Mouse (Mus musculus): ENCODE measurements around the gene Col4a1. TPM values are rescaled to one million over a fixed set of nuclear protein-coding genes. Genes with fewer than 3 reads are reported as not detected.

Col4a1 gene
- polyA plus RNA-seq, 1 experiment from 2014 or later, result 154 TPM

DNA sequence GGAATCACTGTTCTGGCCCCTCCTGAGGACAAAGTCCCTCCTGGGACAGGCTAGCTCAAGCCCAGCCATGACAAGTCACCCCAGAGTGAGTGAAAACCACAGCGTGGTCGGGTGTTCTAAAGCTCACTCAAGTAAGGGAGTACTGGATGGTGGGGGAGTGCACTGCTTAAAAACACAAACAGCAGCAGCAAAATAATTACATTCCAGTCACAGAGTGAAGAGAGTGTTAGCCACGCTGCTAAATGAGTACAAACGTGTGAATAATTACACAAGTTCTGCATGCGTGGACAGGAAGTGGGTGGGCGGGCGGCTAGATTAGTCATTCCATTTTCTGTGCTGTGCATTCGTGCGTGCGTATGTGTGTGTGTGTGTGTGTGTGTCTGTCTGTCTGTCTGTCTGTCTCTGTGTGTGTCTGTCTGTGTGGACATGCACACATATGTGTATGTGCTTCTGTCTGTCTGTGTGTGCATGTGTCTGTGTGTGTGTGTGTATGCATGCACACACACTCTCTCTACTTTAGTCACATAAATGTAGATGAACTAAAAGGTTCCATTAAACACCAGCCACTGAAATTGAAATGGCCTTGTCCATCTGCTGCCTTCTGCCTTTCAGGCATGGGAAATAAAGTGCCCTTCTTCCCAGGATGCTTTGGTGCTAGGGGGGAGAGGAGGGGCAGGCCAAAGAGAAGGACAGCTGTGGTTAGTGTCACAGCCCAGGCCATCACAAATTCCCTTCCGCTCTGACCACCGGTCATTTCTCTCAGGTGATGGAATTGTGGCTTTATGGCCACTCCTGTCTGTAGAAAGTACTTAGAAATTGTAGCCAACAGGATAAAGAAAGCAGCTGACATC lies 109.1 kb downstream of the Col4a1 start:
- Histone ChIP-seq H3K9ac (no peak overlapping the region), H3K36me3 (no peaks in the 10 kb centered on the region), H3K9me3 (no peaks in the 10 kb centered on the region), H3K4me3 (no peak overlapping the region), H3K4me1 (peaks cover 7% of the 10 kb centered on the region; the same call in 1 of the 2 replicates), H3K27ac (peak overlapping the region; percentile 32; the same call in 1 of the 2 replicates), H3K27me3 (replicated peaks) (no peaks in the 10 kb centered on the region), H3K4me2 (replicated peaks) (no peak overlapping the region)
- 67% methylated on average over 12 of the region's 12 CpGs for WGBS
- peak; percentile 53 for ATAC-seq (ENCODE audit: low FRiP score, low read depth)

DNA sequence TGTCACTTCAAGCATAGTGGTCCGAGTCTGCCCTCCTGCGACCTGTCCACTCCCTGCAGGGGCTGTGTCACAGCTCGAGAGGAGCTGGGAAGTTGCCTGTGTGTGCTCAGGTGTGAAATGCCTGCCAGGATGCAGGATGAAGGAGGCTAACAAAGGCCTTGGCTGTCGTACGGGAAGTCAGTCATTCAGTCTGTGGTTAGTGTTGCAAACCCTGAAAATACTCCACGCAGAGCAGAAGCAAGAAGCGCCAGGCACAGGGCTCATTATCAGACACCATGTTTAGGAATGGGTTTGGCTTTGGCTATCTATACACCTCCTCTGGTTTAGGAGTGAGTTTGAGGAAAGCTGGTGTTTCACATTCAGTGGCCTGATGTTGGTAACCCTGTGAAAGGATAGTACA lies 114.0 kb downstream of the Col4a1 start:
- no peak for ATAC-seq (ENCODE audit: low FRiP score, low read depth)
- Histone ChIP-seq H3K27me3 (replicated peaks) (no peaks in the 10 kb centered on the region), H3K4me3 (no peak overlapping the region), H3K36me3 (no peaks in the 10 kb centered on the region; the same call in 1 of the 2 replicates), H3K9ac (no peak overlapping the region), H3K9me3 (no peaks in the 10 kb centered on the region), H3K4me1 (peaks cover 7% of the 10 kb centered on the region; the same call in 1 of the 2 replicates), H3K4me2 (replicated peaks) (no peak overlapping the region), H3K27ac (no peak overlapping the region)
- 85% methylated on average over 7 of the region's 7 CpGs for WGBS

DNA sequence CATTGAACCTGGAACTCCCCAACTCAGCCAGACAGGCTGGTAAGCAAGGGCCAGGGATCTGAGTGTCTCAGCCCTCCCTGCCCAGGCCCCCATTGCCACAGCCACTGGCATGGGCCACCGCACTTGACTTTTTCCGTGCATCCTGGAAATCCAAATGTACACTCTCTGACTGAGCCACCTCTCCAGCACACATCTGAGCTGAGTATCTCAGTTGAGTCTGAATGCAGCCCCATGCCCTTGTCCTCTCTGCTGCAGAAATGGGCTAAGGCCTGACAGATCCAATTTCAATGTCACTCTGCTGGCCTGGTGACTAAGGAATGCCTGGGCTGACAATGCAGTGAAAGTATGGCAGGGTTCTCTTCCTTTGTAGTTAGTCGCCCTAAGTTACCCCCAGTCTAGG lies 114.6 kb downstream of the Col4a1 start:
- no peaks in the 10 kb centered on the region for H3K9me3 ChIP-seq
- no peaks in the 10 kb centered on the region for H3K27me3 ChIP-seq (replicated peaks)
- no peak overlapping the region for H3K9ac ChIP-seq
- 0 out of 2 replicates have a peak, but pooled peaks cover 1% of the 10 kb centered on the region for H3K4me1 ChIP-seq
- no peak for ATAC-seq (ENCODE audit: low FRiP score, low read depth)
- no peaks in the 10 kb centered on the region; the same call in 1 of the 2 replicates for H3K36me3 ChIP-seq
- no peak overlapping the region for H3K4me3 ChIP-seq
- no peak overlapping the region for H3K4me2 ChIP-seq (replicated peaks)
- 89% methylated on average over 3 of the region's 3 CpGs for WGBS
- H3K27ac ChIP-seq, result no peak overlapping the region

DNA sequence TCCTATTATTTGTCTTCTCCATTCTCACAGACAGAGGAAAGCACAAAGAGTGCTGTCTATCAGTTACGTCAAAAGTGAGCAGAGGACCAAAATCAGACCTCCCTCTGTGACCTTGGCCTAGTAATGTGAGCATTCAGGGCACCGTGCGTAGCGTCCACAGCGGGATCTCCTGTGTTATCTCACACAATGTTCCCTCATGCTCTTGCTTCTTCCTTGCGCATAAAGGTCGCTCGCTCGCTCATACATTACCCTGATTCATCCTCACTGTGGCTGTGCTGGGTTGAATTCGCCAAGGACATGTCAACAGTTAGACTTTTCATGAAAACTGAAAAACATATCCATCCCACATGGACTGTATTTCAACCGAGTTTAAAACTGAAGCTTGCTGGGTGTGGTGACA lies 115.4 kb downstream of the Col4a1 start:
- Histone ChIP-seq H3K4me3 (no peak overlapping the region), H3K27ac (no peak overlapping the region), H3K9ac (no peak overlapping the region), H3K9me3 (no peaks in the 10 kb centered on the region), H3K4me1 (no peaks in the 10 kb centered on the region), H3K4me2 (replicated peaks) (no peak overlapping the region), H3K27me3 (replicated peaks) (no peaks in the 10 kb centered on the region), H3K36me3 (no peaks in the 10 kb centered on the region; the same call in 1 of the 2 replicates)
- whole genome bisulfite sequencing, result 89% methylated on average over 11 of the region's 11 CpGs
- ATAC-seq (ENCODE audit: low FRiP score, low read depth), result no peak

DNA sequence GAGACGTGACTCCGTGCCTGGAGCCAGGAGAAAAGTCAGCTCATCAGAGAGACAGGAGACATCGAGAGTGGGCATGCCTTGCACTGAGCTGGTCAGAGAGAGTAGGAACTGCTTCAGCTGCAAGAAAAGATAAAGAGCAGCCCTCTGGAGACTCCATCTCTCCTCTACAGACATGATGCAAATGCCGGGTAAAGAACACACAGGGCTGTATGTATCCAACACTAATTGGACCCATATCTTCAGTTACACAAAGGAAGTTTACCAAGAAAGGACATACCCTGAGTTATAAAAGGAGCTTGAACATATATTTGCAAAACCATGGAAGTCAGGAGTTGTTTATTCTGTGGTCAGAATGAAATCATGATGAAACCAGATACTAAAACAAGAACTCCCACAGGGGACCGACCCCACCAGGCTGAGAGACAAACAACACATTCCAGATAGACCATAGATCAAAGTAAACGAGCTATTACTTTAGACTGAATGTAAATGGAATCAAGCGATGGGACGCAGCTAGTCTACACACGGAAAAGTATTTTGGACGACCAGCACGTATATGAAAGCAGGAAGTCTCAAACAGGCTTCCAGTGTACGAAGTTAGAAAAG lies 119.8 kb downstream of the Col4a1 start:
- ATAC-seq (ENCODE audit: low FRiP score, low read depth), result no peak
- H3K4me1 ChIP-seq, result peaks cover 9% of the 10 kb centered on the region
- 67% methylated on average over 12 of the region's 12 CpGs for WGBS

DNA sequence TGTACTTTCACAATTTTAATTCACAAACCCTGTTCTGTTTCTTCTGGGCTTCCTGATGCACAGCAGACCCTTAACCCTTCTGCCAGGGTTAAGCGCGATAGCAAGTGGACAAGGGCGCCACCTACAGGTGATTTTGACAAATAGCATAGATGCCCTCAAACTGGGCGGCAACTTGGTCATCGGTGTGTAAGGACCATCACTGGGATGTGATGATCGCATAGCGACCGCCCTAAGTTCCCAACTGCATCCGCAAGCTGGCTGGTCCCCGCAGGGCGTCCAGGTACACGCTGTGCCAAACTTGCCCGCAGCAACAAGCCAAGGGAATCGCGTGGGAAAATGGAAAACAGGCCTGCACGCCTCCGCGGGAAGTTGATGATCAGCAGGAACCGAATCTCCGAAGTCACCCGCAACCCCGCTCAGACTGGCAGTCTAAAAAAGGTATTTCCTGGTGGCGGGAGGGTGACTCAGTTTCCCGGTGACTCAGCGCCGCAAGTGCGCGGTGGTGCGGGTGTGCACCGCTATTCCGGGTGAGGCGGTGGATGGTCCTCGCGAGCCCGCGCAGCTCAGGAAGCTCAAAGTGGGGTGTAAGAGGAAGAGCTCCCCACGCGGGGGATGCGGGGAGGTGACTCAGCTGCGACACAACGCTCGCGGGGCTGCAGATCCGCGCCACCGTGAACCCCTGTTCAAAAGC lies 124.9 kb downstream of the Col4a1 start:
- Histone ChIP-seq H3K4me3 (peak overlapping the region; percentile 41), H3K4me2 (replicated peaks) (peak overlapping the region; percentile 94), H3K9ac (peak overlapping the region; percentile 14; the same call in 1 of the 2 replicates), H3K27ac (no peak overlapping the region), H3K4me1 (peaks cover 11% of the 10 kb centered on the region), H3K27me3 (replicated peaks) (peaks cover 10% of the 10 kb centered on the region), H3K9me3 (no peaks in the 10 kb centered on the region), H3K36me3 (no peaks in the 10 kb centered on the region)
- 2% methylated on average over 46 of the region's 46 CpGs for WGBS
- ATAC-seq (ENCODE audit: low FRiP score, low read depth), result peak; percentile 75

More for the DNA sequence above, 119.8 kb downstream of the Col4a1 start:
- Histone ChIP-seq H3K9ac (no peak overlapping the region), H3K36me3 (no peaks in the 10 kb centered on the region), H3K9me3 (no peaks in the 10 kb centered on the region), H3K4me2 (replicated peaks) (no peak overlapping the region), H3K27ac (no peak overlapping the region), H3K4me3 (no peak overlapping the region), H3K27me3 (replicated peaks) (peaks cover 9% of the 10 kb centered on the region)

DNA sequence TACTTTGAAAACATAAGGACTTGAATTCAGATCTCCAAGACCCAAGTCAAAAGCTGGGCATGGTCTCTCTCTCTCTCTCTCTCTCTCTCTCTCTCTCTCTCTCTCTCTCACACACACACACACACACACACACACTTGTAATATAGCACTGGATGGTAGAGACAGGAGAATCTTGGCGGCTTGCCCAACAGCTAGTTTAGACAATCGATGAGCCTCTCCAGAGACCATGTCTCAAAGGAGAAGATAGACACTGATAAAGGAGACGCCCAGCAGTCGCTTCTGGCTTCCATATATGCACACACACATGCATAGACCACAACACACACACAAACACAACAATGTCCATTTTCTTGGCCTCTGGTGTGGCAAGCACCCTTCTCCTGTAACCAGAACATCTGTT lies 126.2 kb downstream of the Col4a1 start:
- H3K9ac ChIP-seq, result no peak overlapping the region
- no peak for ATAC-seq (ENCODE audit: low FRiP score, low read depth)
- H3K4me2 ChIP-seq (replicated peaks), result no peak overlapping the region
- H3K27me3 ChIP-seq (replicated peaks), result peaks cover 10% of the 10 kb centered on the region
- WGBS, result 81% methylated on average over 4 of the region's 4 CpGs
- H3K4me3 ChIP-seq, result no peak overlapping the region
- no peaks in the 10 kb centered on the region for H3K36me3 ChIP-seq
- peaks cover 11% of the 10 kb centered on the region for H3K4me1 ChIP-seq
- no peak overlapping the region for H3K27ac ChIP-seq
- no peaks in the 10 kb centered on the region for H3K9me3 ChIP-seq

DNA sequence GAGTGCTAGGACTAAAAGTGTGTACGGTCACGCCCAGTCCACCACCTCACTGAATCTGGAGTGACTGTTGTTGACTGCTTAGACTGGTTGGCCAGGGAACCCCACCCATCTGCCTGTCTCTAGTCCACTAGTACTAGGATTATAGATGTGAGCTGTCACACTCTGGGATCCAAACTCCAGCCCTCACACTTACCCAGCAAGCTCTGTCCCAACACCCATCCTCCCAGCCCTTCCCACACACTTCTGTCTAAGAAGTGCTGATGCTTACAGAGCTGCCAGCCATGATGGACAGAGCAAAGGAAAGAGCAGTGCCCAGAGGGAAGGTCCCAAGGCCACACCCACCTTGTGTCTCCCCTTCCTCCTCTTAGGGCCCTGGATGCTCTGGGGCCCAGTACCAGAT lies 127.0 kb downstream of the Col4a1 start:
- Histone ChIP-seq H3K36me3 (no peaks in the 10 kb centered on the region), H3K4me2 (replicated peaks) (no peak overlapping the region), H3K9ac (no peak overlapping the region), H3K4me1 (peaks cover 15% of the 10 kb centered on the region), H3K27me3 (replicated peaks) (peaks cover 10% of the 10 kb centered on the region), H3K9me3 (no peaks in the 10 kb centered on the region), H3K27ac (no peak overlapping the region), H3K4me3 (no peak overlapping the region)
- WGBS, result 89% methylated on average over 2 of the region's 2 CpGs
- ATAC-seq (ENCODE audit: low FRiP score, low read depth), result no peak

DNA sequence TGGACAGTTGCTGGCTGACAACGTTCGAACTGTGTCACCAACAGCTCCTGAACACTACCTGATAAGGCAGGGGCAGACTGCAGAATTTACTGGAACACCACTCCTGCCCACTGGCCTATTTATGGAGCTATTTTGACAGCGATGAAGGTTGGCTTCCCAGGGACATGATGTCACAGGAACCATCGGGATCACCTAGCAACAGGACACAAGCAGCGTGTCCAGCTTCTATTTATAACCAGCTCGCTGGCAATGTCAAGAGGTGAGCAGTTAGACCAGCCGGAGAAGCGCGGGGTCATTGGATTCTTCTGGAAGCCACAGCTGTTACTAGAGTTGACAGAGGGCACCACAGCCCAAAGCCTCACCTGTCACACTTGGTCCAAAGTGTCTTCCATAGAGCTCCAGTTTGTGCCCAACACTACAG lies 129.0 kb downstream of the Col4a1 start:
- Histone ChIP-seq H3K36me3 (no peaks in the 10 kb centered on the region), H3K27me3 (replicated peaks) (peaks cover 9% of the 10 kb centered on the region), H3K9ac (no peak overlapping the region), H3K9me3 (no peaks in the 10 kb centered on the region), H3K4me3 (no peak overlapping the region), H3K4me2 (replicated peaks) (no peak overlapping the region), H3K27ac (no peak overlapping the region), H3K4me1 (peaks cover 15% of the 10 kb centered on the region)
- WGBS, result 62% methylated on average over 9 of the region's 9 CpGs
- ATAC-seq (ENCODE audit: low FRiP score, low read depth), result no peak

DNA sequence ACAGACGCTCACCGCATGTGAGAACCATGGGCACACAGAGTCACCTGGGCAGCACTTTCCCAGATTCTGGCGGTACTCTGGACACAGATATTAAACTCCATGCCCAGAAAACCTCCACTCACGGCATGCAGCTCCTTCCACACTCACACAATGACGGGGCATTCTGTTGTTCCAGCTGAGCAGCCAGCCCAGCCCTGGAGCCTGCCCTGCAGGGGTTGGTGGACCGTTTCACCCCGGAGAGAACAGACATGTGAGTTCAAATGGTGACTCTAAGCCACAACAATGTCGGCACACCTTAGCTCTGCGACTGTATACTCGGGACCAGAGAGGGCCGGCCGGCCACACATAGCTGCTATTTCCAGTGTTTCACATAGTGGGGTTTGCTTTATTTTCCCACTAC lies 130.0 kb downstream of the Col4a1 start:
- 77% methylated on average over 12 of the region's 12 CpGs for WGBS
- peaks cover 5% of the 10 kb centered on the region; the same call in 1 of the 2 replicates for H3K4me1 ChIP-seq
- no peak for ATAC-seq (ENCODE audit: low FRiP score, low read depth)
- no peaks in the 10 kb centered on the region for H3K9me3 ChIP-seq
- H3K27me3 ChIP-seq (replicated peaks), result no peaks in the 10 kb centered on the region
- no peaks in the 10 kb centered on the region for H3K36me3 ChIP-seq
- no peak overlapping the region for H3K9ac ChIP-seq
- H3K27ac ChIP-seq, result no peak overlapping the region
- H3K4me2 ChIP-seq (replicated peaks), result no peak overlapping the region
- H3K4me3 ChIP-seq, result no peak overlapping the region

DNA sequence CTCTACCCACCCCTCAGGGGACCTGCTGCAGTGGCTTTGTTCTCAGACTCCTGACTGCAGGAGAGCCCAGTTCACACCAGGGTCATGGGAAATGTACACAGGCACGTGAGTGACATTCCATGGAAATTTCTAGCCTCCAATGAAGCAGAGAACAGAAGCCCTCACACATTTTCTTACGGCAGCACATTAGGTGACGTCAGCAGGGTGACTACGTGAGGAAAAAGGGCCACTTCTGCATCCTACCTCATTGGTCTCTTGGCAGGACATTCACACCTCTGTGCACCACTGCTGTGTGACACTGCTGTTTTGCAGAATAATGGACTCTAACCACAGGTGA lies 130.5 kb downstream of the Col4a1 start:
- WGBS, result 42% methylated on average over 4 of the region's 4 CpGs

More for the DNA sequence above, 130.5 kb downstream of the Col4a1 start:
- no peak overlapping the region for H3K4me2 ChIP-seq (replicated peaks)
- no peaks in the 10 kb centered on the region for H3K36me3 ChIP-seq
- H3K4me3 ChIP-seq, result no peak overlapping the region
- H3K27me3 ChIP-seq (replicated peaks), result no peaks in the 10 kb centered on the region
- no peak overlapping the region for H3K9ac ChIP-seq
- no peak for ATAC-seq (ENCODE audit: low FRiP score, low read depth)
- H3K27ac ChIP-seq, result no peak overlapping the region
- H3K9me3 ChIP-seq, result no peaks in the 10 kb centered on the region
- H3K4me1 ChIP-seq, result peaks cover 5% of the 10 kb centered on the region; the same call in 1 of the 2 replicates

All from neural tube, embryonic 12.5 days (tissue).